Mouse (Mus musculus) adrenal gland, adult 2 months (tissue): Measurements from ENCODE around the gene Mpped2. TPM values are rescaled to one million over a fixed set of nuclear protein-coding genes. Genes with fewer than 3 reads are reported as not detected.

Experiments
- DNase-seq: peaks from one replicate; pipeline ENCODE4 v3.0.0; 2021
- long read RNA-seq: library from polyadenylated mRNA; stranded (forward); transcript quantifications from one replicate; pipeline ENCODE4 v2.0.0, GENCODE M21; 2021
- polyA plus RNA-seq: library from polyadenylated mRNA; depleted of rRNA; stranded (reverse); fragments of >200 nt; gene quantifications from 2 replicates; pipeline ENCODE4 v1.2.3, GENCODE M21; 2012; rRNA removed
- total RNA-seq, 2 experiments: library from RNA; stranded (reverse); gene quantifications; 2 replicates each; pipeline ENCODE4 v1.2.3; 2021

The Mpped2 gene
- total RNA-seq: 10 to 100 TPM; 28.3 to 29.9 TPM
- 20.6 and 23.0 TPM in 2 replicates for polyA plus RNA-seq
- long read RNA-seq, transcript Mpped2-202 (7 exons, 2,848 nt): major isoform, 14 of 22 reads
- long read RNA-seq, partial matches to known transcripts: 2 of 22 reads
- long read RNA-seq, other reads (novel, unspliced or antisense): 6 of 22 reads

DNA sequence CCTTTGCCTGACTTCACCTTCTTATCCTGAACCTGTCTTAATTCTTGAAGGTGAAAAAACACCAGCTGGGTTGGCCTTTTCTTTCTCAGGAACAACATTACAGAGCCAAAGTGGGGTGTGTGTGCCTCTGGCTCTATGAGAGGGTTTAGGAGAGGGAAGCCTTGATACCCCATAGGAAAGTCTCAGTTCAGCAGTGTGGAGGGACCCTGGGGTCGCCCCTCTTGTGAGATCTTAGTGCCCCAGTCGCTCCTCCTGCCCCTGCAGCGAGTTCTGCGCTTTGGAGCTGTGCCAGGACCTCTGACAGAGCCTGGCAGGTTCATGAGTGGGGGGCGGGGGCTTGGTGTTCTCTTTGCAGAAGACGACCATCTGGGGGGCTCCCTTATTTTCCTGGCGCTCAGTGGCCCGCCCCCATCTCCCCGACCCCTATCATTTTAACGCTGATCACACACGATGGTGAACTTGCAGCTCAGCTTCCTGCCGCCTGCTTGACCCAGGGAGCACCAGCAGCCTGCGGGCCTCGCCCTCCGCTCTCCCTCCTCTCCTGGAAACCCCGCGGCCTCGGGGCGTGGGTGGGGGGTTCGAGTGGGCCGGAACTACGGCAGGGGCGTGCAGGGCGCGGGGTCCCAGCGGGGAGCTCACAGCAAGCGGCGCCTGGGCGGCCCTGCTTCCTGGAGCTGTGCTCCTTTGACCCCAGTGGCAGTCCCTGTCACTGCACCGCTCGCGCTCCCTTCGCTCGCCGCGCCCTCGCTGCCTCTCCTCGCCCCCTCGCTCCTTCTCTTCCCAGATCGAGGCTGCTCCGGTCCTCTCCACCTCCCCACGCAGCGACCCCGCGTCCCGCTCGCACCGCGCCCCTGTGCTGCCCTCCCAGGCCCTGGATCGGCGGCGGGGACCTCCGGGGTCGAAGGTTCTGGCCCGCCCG, at the start of gene Mpped2:
Mpped2 (plus strand) TSS at position 487 of the 919 bp plus-strand sequence.
- peak; percentile 87 for DNase-seq

GRCm38 (mm10) chr2:106644782-106645181, 48.3 kb upstream of the Mpped2 start:
- DNase-seq: no peak

GRCm38 (mm10) chr2:106649686-106650570, 43.1 kb upstream of the Mpped2 start:
- DNase-seq: peak; percentile 93

DNA sequence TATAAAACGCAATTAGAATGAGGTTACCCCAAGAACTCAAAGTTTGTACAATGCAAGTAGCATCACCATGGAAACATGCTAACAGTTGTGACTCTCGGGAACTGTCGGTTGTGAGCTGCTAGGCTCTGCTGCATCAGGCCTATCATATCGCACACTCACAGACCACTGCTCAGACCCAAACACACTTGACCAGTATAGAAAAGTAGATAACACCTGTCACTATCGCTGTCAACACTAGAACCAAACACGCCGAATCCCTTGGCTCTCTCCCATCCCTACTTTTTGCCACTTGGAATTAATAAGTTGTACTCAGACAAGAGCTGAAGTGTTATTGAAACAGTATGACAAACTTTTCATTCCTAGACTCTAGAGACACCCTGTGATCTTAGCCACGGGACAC, 40.9 kb upstream of the Mpped2 start:
- DNase-seq: no peak

DNA sequence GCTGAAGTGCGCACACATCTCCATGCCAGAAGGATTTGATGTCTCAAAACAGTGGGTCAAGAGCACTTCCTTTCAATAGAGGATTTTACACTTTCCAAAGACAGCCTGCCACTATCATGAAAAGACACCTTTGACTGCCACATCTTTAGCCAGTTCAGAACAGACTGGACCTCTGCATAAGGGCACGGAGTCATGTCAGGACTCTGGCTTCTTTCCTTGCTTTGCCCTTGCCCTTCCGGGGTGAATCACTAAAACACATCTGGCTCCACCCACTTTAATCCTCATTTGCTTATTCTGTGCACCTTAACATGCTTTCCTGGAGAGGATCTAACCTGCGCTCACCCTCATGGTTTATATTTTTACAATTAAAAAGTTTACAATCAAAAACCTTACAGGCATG, 40.3 kb upstream of the Mpped2 start:
- DNase-seq: no peak

DNA sequence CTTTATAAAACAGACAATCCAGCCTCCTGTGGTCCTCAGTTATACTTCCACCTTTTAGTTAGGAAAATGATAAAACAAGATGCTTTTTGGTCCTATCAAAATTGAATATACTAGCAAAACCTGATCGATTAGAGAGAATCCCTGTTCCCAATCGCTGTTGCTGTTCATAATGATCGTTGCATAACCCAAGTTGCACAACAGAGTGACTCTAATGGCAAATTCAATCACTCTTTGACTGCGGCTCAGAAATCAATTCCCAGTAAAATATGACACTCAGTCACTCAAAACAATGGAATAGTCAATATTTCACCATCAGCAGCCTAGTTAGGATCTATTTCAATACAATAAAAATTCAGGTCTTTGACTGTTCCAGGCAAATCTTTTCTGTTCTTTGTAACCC, 39.8 kb upstream of the Mpped2 start:
- DNase-seq: no peak

DNA sequence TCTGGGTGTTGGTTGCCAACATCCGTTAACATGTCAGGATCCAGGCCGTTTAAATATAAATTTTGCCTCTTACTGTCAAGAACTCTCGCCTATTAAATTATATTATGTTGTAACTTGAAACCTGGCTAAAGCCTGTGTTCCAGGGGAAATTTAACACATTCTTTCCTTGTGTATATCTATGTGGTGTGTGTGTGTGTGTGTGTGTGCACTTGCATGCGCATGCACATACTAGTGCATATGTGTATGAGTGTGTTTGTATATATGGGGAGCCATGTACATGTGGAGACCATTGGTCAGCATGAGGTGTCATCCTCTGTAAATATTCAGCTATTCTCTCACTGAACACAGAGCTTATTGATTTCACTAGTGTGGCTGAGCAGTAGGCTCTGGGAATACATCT, 37.8 kb upstream of the Mpped2 start:
- DNase-seq: no peak

- DNase-seq: no peak
Measured at GRCm38 (mm10) chr2:106665271-106665670, 27.8 kb upstream of the Mpped2 start.

DNA sequence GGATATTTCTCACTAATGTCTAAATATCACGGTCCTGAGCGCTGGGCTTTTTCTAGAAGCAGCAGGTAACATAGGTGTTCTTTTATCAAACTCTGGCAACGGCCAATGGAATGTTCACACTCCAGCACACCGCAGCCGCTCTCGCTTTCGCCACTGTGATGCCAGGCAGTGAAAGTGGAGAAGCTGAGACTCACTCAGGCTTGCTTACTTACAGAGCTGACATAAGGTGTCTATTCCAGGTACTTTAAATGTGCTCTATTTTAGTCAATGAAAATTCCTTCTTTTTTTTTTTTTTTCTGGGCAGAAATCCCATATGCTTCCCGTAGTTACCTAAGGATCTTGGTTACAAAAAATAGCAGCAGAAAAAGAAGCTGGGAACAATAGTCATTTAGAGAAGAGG, 18.8 kb upstream of the Mpped2 start:
- no peak for DNase-seq

- no peak for DNase-seq
Measured at GRCm38 (mm10) chr2:106677449-106677848, 15.6 kb upstream of the Mpped2 start.

DNA sequence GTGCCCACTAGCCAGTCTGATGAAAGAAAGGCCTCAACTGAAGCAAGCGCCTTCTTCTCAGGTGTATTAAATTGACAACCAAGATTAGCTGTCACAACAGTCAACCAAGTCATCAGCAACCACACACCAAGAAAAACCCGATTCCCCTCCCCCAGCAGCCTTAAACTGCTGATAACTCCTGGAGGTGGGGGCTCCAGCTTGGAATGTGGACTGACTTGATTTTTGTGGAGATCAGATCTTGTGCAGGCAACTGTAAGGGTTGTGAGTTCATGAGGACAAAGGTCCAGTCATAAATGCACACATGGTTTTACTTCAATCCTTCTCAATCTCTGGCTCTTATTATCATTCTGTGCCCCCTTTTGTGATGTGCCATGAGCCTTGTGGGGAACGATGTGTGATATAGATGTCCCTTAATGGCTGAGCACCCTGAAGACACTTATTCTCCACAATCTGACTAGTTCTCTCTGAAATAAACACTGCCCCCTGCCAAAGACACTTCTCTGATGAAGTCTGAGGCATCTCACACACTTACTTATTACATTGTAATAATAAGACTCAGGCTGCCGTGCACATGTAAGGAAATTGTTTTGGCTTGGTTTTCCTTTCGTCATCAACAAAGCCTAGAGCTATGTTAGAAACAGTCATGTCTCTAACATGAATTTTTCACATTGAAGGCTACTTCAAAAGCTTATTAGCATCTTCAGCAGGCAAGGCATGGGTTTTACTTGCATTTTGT, 13.2 kb upstream of the Mpped2 start:
- no peak for DNase-seq

DNA sequence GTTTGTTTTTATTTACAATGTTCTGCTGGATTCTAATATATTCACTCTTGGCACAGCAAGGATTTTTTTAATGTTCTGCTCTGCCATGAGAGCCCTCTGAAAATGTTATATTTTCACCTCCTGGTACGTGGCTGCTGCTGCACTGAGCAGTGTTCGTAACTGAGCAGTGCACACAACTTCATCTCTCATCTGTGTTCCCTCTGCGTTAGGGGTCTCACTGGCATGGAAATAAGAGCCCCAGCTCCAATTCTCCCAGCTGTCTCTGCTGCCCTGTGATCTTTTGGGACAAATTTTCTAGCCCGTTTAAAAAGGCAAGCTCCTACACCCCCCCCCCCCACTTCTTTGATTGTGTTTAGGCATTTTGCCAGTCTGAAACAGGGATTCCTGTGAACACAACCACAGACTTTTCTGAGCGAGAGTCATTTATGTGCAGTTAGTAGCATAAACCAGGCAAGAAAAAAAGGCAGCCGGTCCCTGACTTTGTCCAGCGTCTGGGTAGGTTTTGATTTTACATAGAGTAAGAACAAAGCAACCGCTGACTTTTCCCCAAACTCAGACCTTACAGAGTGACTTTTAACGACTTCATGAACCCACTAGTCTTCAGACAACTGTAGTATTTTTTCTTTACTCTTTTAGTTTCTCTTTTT, 9.8 kb upstream of the Mpped2 start:
- no peak for DNase-seq

- no peak for DNase-seq
Measured at GRCm38 (mm10) chr2:106683832-106684231, 9.2 kb upstream of the Mpped2 start.

- DNase-seq: peak; percentile 23
Measured at GRCm38 (mm10) chr2:106691753-106692363, 1.2 kb upstream of the Mpped2 start.

DNA sequence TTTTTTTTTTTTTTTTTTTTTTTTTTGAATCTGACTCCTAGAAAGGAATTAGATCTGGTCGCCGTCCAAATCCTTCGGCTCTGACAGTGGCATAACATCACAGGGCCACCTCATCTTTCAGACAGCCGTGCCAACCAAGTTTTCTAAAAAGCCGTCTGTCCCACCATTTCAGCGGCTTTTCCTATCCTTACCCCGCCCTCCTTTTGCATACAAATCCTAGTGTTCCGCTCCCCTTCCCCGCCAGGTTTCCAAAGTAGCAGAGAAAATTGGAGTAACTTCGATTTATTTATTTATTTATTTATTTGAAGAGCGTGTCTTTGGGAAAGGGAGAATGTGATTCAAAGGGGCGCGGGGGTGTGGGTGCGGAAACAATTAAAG, 675 bp upstream of the Mpped2 start:
- DNase-seq: peak; percentile 74

- DNase-seq: peak; percentile 83
Measured at GRCm38 (mm10) chr2:106693702-106694566, 865 bp downstream of the Mpped2 start.

DNA sequence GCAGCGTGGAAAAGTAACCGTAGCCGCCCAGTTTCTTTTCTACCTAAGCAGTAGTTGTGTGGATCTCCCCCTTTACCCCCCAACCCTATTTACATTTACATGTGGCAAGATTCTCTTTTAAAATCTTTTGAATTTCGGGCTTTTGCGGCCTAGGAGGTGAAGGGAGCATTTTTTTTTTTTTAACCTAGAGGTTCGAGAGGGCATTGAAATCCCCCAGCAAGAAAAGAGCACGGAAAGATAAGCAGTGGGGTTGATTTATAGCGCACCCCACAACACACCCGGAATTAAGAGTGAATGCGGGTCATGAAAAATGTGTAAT, 1.5 kb downstream of the Mpped2 start:
- DNase-seq: no peak

GRCm38 (mm10) chr2:106694886-106695733, 2.0 kb downstream of the Mpped2 start:
- DNase-seq: peak; percentile 80

DNA sequence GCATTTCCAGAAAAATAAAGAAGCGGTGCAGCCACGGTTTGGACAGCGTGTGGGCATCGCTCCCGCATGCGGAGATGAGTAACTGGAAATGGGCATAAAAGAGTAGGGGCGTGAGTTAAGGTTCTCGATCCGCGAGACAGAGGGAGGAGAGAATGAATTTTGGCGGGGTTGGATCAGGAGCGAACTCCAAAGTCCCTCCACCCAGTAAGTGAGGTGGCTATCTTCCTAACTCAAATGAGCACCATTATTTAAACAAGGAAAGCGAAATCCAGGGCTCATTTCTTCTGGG, 2.6 kb downstream of the Mpped2 start:
- peak; percentile 56 for DNase-seq
